Mouse (Mus musculus) spleen, adult 2 months (tissue): ENCODE results near the gene Ubald2.

ENCODE experiments used
- CTCF ChIP-seq: fragments of 200-500 bp; IDR thresholded peaks from 2 replicates; pipeline ENCODE4 v1.5.1; 2011; ENCODE audit warnings: mild to moderate bottlenecking, inconsistent platforms; ENCODE audit not compliant: insufficient read depth, insufficient read length, insufficient replicate concordance; ENCODE audit errors: extremely low read depth
- POLR2A ChIP-seq: fragments of 200-500 bp; IDR thresholded peaks from 2 replicates; pipeline ENCODE4 v1.6.1; 2011; ENCODE audit warnings: low read depth, low read length, inconsistent platforms

GRCm38 (mm10) chr11:116440408-116441068, 6.6 kb downstream of the Ubald2 start:
- no peak for TF ChIP-seq POLR2A
- no peak for TF ChIP-seq CTCF
